Mouse (Mus musculus): ENCODE measurements around the gene Gsg1l. TPM values are rescaled to one million over a fixed set of nuclear protein-coding genes. Genes with fewer than 3 reads are reported as not detected.

Gene Gsg1l
- total RNA-seq, 2 experiments from 2014 or later, result not detected

- ATAC-seq (replicated peaks; ENCODE audit: poor library complexity, severe bottlenecking), result no peak
These were observed 92.2 kb downstream of the Gsg1l start for GRCm38 (mm10) chr7:125989969-125990368.

- no peak for ATAC-seq (replicated peaks; ENCODE audit: poor library complexity, severe bottlenecking)
These were observed 92.7 kb downstream of the Gsg1l start for GRCm38 (mm10) chr7:125989489-125989888.

GRCm38 (mm10) chr7:125988326-125988725 is 93.9 kb downstream of the Gsg1l start:
- ATAC-seq (replicated peaks; ENCODE audit: poor library complexity, severe bottlenecking), result no peak

- no peak for ATAC-seq (replicated peaks; ENCODE audit: poor library complexity, severe bottlenecking)
These were observed 95.1 kb downstream of the Gsg1l start for GRCm38 (mm10) chr7:125987117-125987516.

GRCm38 (mm10) chr7:125985565-125985964 is 96.6 kb downstream of the Gsg1l start:
- no peak for ATAC-seq (replicated peaks; ENCODE audit: poor library complexity, severe bottlenecking)

GRCm38 (mm10) chr7:125983902-125984841 is 98.0 kb downstream of the Gsg1l start:
- no peak for ATAC-seq (replicated peaks; ENCODE audit: poor library complexity, severe bottlenecking)

GRCm38 (mm10) chr7:125979591-125979990 is 102.6 kb downstream of the Gsg1l start:
- no peak for ATAC-seq (replicated peaks; ENCODE audit: poor library complexity, severe bottlenecking)

GRCm38 (mm10) chr7:125976695-125977094 is 105.5 kb downstream of the Gsg1l start:
- no peak for ATAC-seq (replicated peaks; ENCODE audit: poor library complexity, severe bottlenecking)

GRCm38 (mm10) chr7:125975414-125975813 is 106.8 kb downstream of the Gsg1l start:
- ATAC-seq (replicated peaks; ENCODE audit: poor library complexity, severe bottlenecking), result no peak

- no peak for ATAC-seq (replicated peaks; ENCODE audit: poor library complexity, severe bottlenecking)
These were observed 108.3 kb downstream of the Gsg1l start for GRCm38 (mm10) chr7:125973874-125974273.

- no peak for ATAC-seq (replicated peaks; ENCODE audit: poor library complexity, severe bottlenecking)
These were observed 109.4 kb downstream of the Gsg1l start for GRCm38 (mm10) chr7:125972776-125973175.

- no peak for ATAC-seq (replicated peaks; ENCODE audit: poor library complexity, severe bottlenecking)
These were observed 110.0 kb downstream of the Gsg1l start for GRCm38 (mm10) chr7:125972174-125972672.

GRCm38 (mm10) chr7:125969076-125969475 is 113.1 kb downstream of the Gsg1l start:
- ATAC-seq (replicated peaks; ENCODE audit: poor library complexity, severe bottlenecking), result no peak

- ATAC-seq (replicated peaks; ENCODE audit: poor library complexity, severe bottlenecking), result no peak
These were observed 115.6 kb downstream of the Gsg1l start for GRCm38 (mm10) chr7:125966402-125967261.

GRCm38 (mm10) chr7:125964087-125964607 is 118.1 kb downstream of the Gsg1l start:
- no peak for ATAC-seq (replicated peaks; ENCODE audit: poor library complexity, severe bottlenecking)

- no peak for ATAC-seq (replicated peaks; ENCODE audit: poor library complexity, severe bottlenecking)
These were observed 122.7 kb downstream of the Gsg1l start for GRCm38 (mm10) chr7:125959294-125960048.

GRCm38 (mm10) chr7:125958856-125959255 is 123.4 kb downstream of the Gsg1l start:
- no peak for ATAC-seq (replicated peaks; ENCODE audit: poor library complexity, severe bottlenecking)

GRCm38 (mm10) chr7:125954994-125955393 is 127.2 kb downstream of the Gsg1l start:
- no peak for ATAC-seq (replicated peaks; ENCODE audit: poor library complexity, severe bottlenecking)

- no peak for ATAC-seq (replicated peaks; ENCODE audit: poor library complexity, severe bottlenecking)
These were observed 127.8 kb downstream of the Gsg1l start for GRCm38 (mm10) chr7:125954356-125954878.

GRCm38 (mm10) chr7:125953844-125954243 is 128.4 kb downstream of the Gsg1l start:
- no peak for ATAC-seq (replicated peaks; ENCODE audit: poor library complexity, severe bottlenecking)

Measured in granulocyte monocyte progenitor cell, adult 5-6 weeks (primary cell).